ENCODE assay signal across 8 mouse cellular contexts in the genomic region with DNA sequence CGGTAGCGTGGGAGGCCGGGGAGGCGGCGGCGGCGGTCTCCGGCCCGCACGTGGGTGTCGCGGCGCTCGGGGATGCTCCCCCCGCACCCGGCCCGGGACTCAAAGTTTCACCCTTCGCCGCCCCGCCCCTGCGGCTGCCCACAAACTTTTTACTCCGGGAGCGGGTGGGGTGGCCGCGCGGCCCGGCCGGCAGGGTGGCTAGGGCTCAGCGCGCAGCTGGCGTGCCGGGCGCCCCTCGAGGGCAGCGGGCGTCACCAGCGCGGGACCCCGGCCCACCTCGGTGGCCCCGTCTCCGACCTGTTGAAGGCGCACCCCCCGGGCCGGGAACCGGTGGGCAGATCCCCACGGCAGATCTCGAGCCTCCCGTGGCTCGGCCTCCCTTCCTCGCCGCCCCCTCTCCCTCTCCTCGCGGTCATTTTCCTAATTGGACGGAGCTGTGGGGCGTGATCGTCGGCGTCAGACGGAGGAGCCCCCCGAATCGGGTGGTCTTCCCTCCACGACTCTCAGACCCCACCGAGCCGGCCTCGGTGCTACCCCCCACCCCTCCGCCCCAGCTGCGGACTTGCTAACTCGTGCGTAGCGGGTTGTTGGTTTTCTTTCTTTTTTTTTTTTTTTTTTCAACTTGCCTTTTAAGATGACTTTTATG. TPM values are rescaled to one million over a fixed set of nuclear protein-coding genes. Genes with fewer than 3 reads are reported as not detected.
A peak's percentile ranks its signal among the peaks of the same experiment; 100 is the strongest.
DNase-seq lines count a peak whose midpoint lies in the region; ATAC-seq and TF ChIP-seq lines count a peak whose summit lies in the region.

No protein-coding gene starts in this region.

- no peak for TF ChIP-seq CTCF in lung, embryonic 14.5 days (IDR thresholded peaks at IDR 0.05; ENCODE audit: low read depth)
- TF ChIP-seq CTCF in thymus, adult 2 months (IDR thresholded peaks at IDR 0.05; ENCODE audit: borderline replicate concordance, control insufficient read depth, extremely low read depth, insufficient read depth, low read length, poor library complexity): no peak

- H3K27ac ChIP-seq in forebrain, embryonic 11.5 days (ENCODE audit: low read depth, low read length): peak overlapping the region; percentile 98
- peak overlapping the region; percentile 98 for H3K27ac ChIP-seq in lung, embryonic 14.5 days (ENCODE audit: low read depth)
- H3K27ac ChIP-seq in thymus, adult 2 months (ENCODE audit: control insufficient read depth, insufficient read depth, low read length): peak overlapping the region; percentile 44; the same call in 1 of the 2 replicates

- H3K9me3 ChIP-seq in forebrain, embryonic 11.5 days (ENCODE audit: control insufficient read depth, low read length): no peaks in the 10 kb centered on the region
- H3K9me3 ChIP-seq in lung, embryonic 14.5 days (ENCODE audit: low read depth, low read length): no peaks in the 10 kb centered on the region

- H3K27me3 ChIP-seq in forebrain, embryonic 11.5 days (ENCODE audit: control insufficient read depth, insufficient read depth, low read length): no peaks in the 10 kb centered on the region
- H3K27me3 ChIP-seq in lung, embryonic 14.5 days (ENCODE audit: insufficient read depth, low read length): no peaks in the 10 kb centered on the region
- H3K27me3 ChIP-seq in thymus, adult 2 months (ENCODE audit: control insufficient read depth, insufficient read depth, low read length): no peaks in the 10 kb centered on the region

- DNase-seq in A20 (ENCODE audit: low read depth, low spot score): peak; percentile 85
- DNase-seq in adrenal gland, postnatal 4 days (ENCODE audit: low spot score in 2 of 2): peak; percentile 51 to 57
- peak; percentile 85 for DNase-seq in forebrain, embryonic 11.5 days (ENCODE audit: low spot score)
- peak; percentile 82 to 83 for DNase-seq in heart, postnatal 10 days
- peak; percentile 84 to 92 for DNase-seq in kidney, postnatal 36 days
- DNase-seq in lung, embryonic 14.5 days: peak; percentile 80
- DNase-seq in thymus, adult 2 months: peak; percentile 72

- no peak for ATAC-seq in forebrain, embryonic 11.5 days (replicated peaks; ENCODE audit: low FRiP score)
- ATAC-seq in lung, embryonic 14.5 days (ENCODE audit: insufficient read depth): 0 out of 2 replicates have a peak, but pooled peaks have one; percentile 7
- ATAC-seq in neutrophil, adult 5-6 weeks (ENCODE audit: extremely low read depth, insufficient number of reproducible peaks, low FRiP score, poor library complexity, severe bottlenecking): peak; percentile 28; the same call in 1 of the 2 replicates

- peaks cover 14% of the 10 kb centered on the region for H3K4me1 ChIP-seq in forebrain, embryonic 11.5 days (replicated peaks; ENCODE audit: control insufficient read depth, insufficient read depth, low read length)
- H3K4me1 ChIP-seq in lung, embryonic 14.5 days (ENCODE audit: insufficient read depth): peaks cover 11% of the 10 kb centered on the region; the same call in 1 of the 2 replicates
- peaks cover 28% of the 10 kb centered on the region for H3K4me1 ChIP-seq in thymus, adult 2 months (replicated peaks; ENCODE audit: control insufficient read depth, insufficient read depth, low read length)

- H3K4me2 ChIP-seq in forebrain, embryonic 11.5 days (ENCODE audit: low read depth, low read length, severe bottlenecking): peak overlapping the region; percentile 84
- peak overlapping the region; percentile 95 for H3K4me2 ChIP-seq in lung, embryonic 14.5 days

- H3K9ac ChIP-seq in forebrain, embryonic 11.5 days (ENCODE audit: low read length): peak overlapping the region; percentile 97
- peak overlapping the region; percentile 92 for H3K9ac ChIP-seq in lung, embryonic 14.5 days

- H3K36me3 ChIP-seq in forebrain, embryonic 11.5 days (ENCODE audit: control insufficient read depth, insufficient read depth, low read length): no peaks in the 10 kb centered on the region
- 0 out of 2 replicates have a peak, but pooled peaks cover 4% of the 10 kb centered on the region for H3K36me3 ChIP-seq in lung, embryonic 14.5 days (ENCODE audit: insufficient read depth)
- no peaks in the 10 kb centered on the region for H3K36me3 ChIP-seq in thymus, adult 2 months (ENCODE audit: control insufficient read depth, insufficient read depth, low read length)

- no peak for TF ChIP-seq POLR2A in thymus, adult 2 months (IDR thresholded peaks at IDR 0.05; ENCODE audit: control insufficient read depth, extremely low read depth, insufficient read depth, low read length, poor library complexity)

- peak overlapping the region; percentile 88 for H3K4me3 ChIP-seq in forebrain, embryonic 11.5 days (ENCODE audit: low read depth, low read length)
- H3K4me3 ChIP-seq in lung, embryonic 14.5 days (ENCODE audit: low read depth, low read length): peak overlapping the region; percentile 85
- H3K4me3 ChIP-seq in thymus, adult 2 months (ENCODE audit: control insufficient read depth, insufficient read depth, low read length): peak overlapping the region; percentile 74

- intact Hi-C loops in heart, postnatal 10 days (cut with DNase I): loop anchor here (2.0 to 5.0 kb wide), 2 partner anchors 35 to 52 kb away; no protein-coding TSS in a partner anchor

- under 1% methylated on average over 69 of the region's 71 CpGs for WGBS in forebrain, embryonic 11.5 days
- WGBS in lung, embryonic 14.5 days: under 1% methylated on average over 67 of the region's 71 CpGs
- under 1% methylated on average over 65 of the region's 71 CpGs for WGBS in thymus, adult 2 months

RNA-seq across cellular contexts. Expression of a gene that starts 2.5 kb away (rescaled TPM):
- total RNA-seq in adrenal gland, postnatal 4 days (2021): 10 to 100 TPM; 25.2 to 25.5 TPM
- 27.9 and 33.0 TPM in 2 replicates for polyA plus RNA-seq in forebrain, embryonic 11.5 days (2014; fragmentation: Nextera tagmentation; extraction: Ambion mirVana)
- 10 to 100 TPM; 20.1 to 24.4 TPM for total RNA-seq in heart, postnatal 10 days (2021)
- polyA plus RNA-seq in lung, embryonic 14.5 days (2014; fragmentation: Nextera tagmentation; extraction: Ambion mirVana): 15.8 and 17.7 TPM in 2 replicates
- total RNA-seq in neutrophil, adult 5-6 weeks (2017): 64.9 and 67.2 TPM in 2 replicates
- 62.1 and 63.1 TPM in 2 replicates for polyA plus RNA-seq in thymus, adult 2 months (2012; rRNA removed)

Comparison
In these comparisons a context has a peak if more than half of its experiments do, and no peak if none do; other contexts are left out.
1. H3K27ac ChIP-seq: peak in every context shown above with its lines; median percentile 98 in forebrain, embryonic 11.5 days; 98 in lung, embryonic 14.5 days; 44 in thymus, adult 2 months.